Mouse (Mus musculus) WW6 (cell line): ENCODE results near the gene Gm20911.
"Not testable (repeated sequence)": the region's sequence is repeated elsewhere in the genome, so short reads cannot be mapped to it uniquely, and the experiment has no call there.

ENCODE experiments used
- DNase-seq: peaks from one replicate; pipeline ENCODE4 v3.0.0-alpha.2; 2013; ENCODE audit warnings: low read depth, low spot score

Gene Gm20911

DNA sequence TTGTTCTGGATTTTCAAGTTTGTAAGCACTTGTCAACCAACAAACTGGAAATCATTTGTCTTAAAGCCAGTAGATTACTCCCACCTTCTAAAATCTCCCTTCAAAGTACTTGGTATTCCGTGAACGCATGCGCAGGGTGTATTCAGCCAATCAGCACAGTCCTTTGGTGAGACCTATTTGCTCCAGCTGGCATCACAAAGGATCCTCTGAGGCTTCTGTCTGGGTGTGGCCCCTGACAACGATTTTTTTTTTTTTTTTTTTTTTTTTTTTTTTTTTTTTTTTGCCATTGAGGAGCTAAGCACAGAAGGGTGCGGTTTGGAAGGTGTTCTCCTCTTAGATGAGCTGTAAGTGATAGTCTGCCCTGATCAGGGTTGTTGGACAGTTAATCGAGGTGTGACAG lies at the start of gene Gm20911:
TSS of gene Gm20911 (plus strand) at position 301 of the 400 bp plus-strand sequence.
- not testable (repeated sequence) for DNase-seq
